Mouse (Mus musculus): ENCODE results near the gene Numa1. TPM values are rescaled to one million over a fixed set of nuclear protein-coding genes. Genes with fewer than 3 reads are reported as not detected.

Numa1 gene
- polyA plus RNA-seq, 1 experiment: 63.1 TPM

DNA sequence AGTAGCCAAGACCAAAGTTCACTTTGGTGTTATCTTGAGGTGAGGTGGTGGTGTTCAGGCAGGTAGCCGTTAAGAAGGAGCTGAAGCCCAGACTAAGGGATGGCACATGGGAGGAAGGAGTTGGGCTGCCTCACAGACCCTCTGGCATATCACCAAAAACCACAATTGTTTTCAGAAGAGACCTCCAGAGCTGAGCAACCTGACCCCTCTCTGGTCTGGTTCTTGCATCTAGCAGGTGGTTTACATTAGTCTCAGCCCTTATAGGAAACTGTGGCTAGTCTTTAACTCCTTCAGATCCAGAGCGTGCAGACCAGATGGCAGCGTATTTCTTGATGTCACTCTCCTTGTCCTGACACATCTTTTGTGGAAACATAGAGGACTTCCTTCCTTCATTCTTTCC, 39.8 kb downstream of the Numa1 start:
- WGBS: 58% methylated on average over 3 of the region's 3 CpGs
- Histone ChIP-seq H3K27ac (ENCODE audit: insufficient read depth, low read depth, low read length) (peak overlapping the region; percentile 70), H3K27me3 (ENCODE audit: control insufficient read depth, insufficient read depth, low read length) (no peaks in the 10 kb centered on the region), H3K4me1 (ENCODE audit: control insufficient read depth, insufficient read depth, insufficient read length, low read length) (peaks cover 28% of the 10 kb centered on the region; the same call in 1 of the 2 replicates), H3K4me3 (ENCODE audit: low read depth, low read length) (no peak overlapping the region), H3K36me3 (ENCODE audit: control insufficient read depth, insufficient read depth, low read length) (peaks cover 8% of the 10 kb centered on the region)
- TF ChIP-seq CTCF (IDR thresholded peaks at IDR 0.05; ENCODE audit: extremely low read depth, insufficient read length, insufficient replicate concordance, low read depth, low read length) (no peak), POLR2A (IDR thresholded peaks at IDR 0.05; ENCODE audit: low read depth, low read length) (no peak)

DNA sequence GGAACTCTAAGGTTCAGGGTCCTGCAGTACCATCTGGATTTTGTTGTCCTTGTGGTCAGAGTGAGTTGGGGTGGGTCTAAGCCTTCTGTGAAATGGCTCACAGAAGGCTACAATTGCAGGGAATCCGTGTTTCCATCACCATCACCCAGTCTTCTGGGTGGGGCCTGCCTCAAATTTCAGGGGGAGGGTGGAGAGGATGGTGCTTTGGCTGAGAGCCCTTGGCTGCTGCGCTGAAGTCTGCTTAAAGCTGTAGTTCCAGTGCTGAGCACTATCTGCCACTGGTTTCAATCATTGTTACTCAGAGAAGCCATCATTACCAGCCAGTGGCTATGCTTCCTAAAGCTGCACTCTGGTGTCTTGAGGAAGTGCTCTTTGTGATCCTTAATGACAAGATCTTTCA, 40.6 kb downstream of the Numa1 start:
- peaks cover 24% of the 10 kb centered on the region; the same call in 1 of the 2 replicates for H3K4me1 ChIP-seq (ENCODE audit: control insufficient read depth, insufficient read depth, insufficient read length, low read length)
- TF ChIP-seq CTCF (IDR thresholded peaks at IDR 0.05; ENCODE audit: extremely low read depth, insufficient read length, insufficient replicate concordance, low read depth, low read length): no peak
- TF ChIP-seq POLR2A (IDR thresholded peaks at IDR 0.05; ENCODE audit: low read depth, low read length): no peak
- no peak overlapping the region for H3K4me3 ChIP-seq (ENCODE audit: low read depth, low read length)
- peaks cover 8% of the 10 kb centered on the region for H3K36me3 ChIP-seq (ENCODE audit: control insufficient read depth, insufficient read depth, low read length)
- WGBS: 12% methylated on average over 2 of the region's 2 CpGs
- H3K27me3 ChIP-seq (ENCODE audit: control insufficient read depth, insufficient read depth, low read length): no peaks in the 10 kb centered on the region
- no peak overlapping the region for H3K27ac ChIP-seq (ENCODE audit: insufficient read depth, low read depth, low read length)

GRCm38 (mm10) chr7:101982735-101983134, 48.8 kb downstream of the Numa1 start:
- H3K27me3 ChIP-seq (ENCODE audit: control insufficient read depth, insufficient read depth, low read length): no peaks in the 10 kb centered on the region
- TF ChIP-seq POLR2A (IDR thresholded peaks at IDR 0.05; ENCODE audit: low read depth, low read length): no peak; the same call in 1 of the 2 replicates
- no peak for TF ChIP-seq CTCF (IDR thresholded peaks at IDR 0.05; ENCODE audit: extremely low read depth, insufficient read length, insufficient replicate concordance, low read depth, low read length)
- peak overlapping the region; percentile 70; the same call in 1 of the 2 replicates for H3K27ac ChIP-seq (ENCODE audit: insufficient read depth, low read depth, low read length)
- H3K4me3 ChIP-seq (ENCODE audit: low read depth, low read length): no peak overlapping the region
- 20% methylated on average over 1 of the region's 1 CpGs for WGBS
- H3K4me1 ChIP-seq (ENCODE audit: control insufficient read depth, insufficient read depth, insufficient read length, low read length): peaks cover 14% of the 10 kb centered on the region
- H3K36me3 ChIP-seq (ENCODE audit: control insufficient read depth, insufficient read depth, low read length): peaks cover 19% of the 10 kb centered on the region

DNA sequence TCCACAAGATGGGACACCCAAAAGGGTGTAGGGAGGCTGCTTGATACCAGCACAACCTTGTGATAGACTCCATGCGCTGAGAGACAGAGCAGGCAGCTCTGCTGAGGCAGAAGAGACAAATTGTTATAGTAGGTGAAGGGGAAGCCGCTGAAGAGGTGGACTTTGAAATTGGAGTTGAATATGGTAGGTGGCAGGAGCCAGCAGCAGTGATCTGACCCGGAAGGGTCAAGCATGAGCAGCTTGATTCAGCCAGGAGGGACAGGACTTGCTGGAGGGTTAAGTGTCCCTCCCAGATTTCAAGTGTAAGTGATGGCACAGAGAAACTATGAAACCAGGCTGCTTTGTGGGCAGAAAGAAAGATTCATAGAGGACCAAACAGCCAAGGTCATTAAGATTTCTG, 51.2 kb downstream of the Numa1 start:
- WGBS: 76% methylated on average over 3 of the region's 3 CpGs
- peaks cover 33% of the 10 kb centered on the region for H3K36me3 ChIP-seq (ENCODE audit: control insufficient read depth, insufficient read depth, low read length)

DNA sequence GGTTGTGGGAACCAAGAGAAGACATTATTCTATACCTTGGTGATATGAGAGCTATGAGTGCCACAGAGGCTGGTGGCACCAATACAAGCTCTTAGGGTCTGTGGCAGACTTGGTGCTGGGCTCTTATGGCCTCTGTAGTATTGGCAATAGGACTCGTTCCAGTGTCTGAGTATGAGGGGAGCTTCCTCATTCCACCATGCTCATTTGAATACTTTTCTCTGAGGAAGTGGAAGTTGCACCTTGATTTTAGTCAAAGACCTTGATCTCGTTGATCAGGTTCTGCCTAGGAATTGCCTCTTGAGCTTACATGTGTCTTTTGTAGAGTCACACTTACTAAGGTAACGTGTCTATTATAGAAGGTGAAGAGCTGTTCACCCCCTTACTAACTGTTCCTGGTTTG, 60.3 kb downstream of the Numa1 start:
- 66% methylated on average over 3 of the region's 3 CpGs for WGBS
- Histone ChIP-seq H3K36me3 (ENCODE audit: control insufficient read depth, insufficient read depth, low read length) (peaks cover 78% of the 10 kb centered on the region), H3K27ac (ENCODE audit: insufficient read depth, low read depth, low read length) (no peak overlapping the region), H3K4me1 (ENCODE audit: control insufficient read depth, insufficient read depth, insufficient read length, low read length) (no peaks in the 10 kb centered on the region), H3K27me3 (ENCODE audit: control insufficient read depth, insufficient read depth, low read length) (no peaks in the 10 kb centered on the region), H3K4me3 (ENCODE audit: low read depth, low read length) (no peak overlapping the region)
- TF ChIP-seq POLR2A (IDR thresholded peaks at IDR 0.05; ENCODE audit: low read depth, low read length): no peak

More for the DNA sequence above, 51.2 kb downstream of the Numa1 start:
- TF ChIP-seq CTCF (IDR thresholded peaks at IDR 0.05; ENCODE audit: extremely low read depth, insufficient read length, insufficient replicate concordance, low read depth, low read length) (no peak), POLR2A (IDR thresholded peaks at IDR 0.05; ENCODE audit: low read depth, low read length) (no peak)
- no peak overlapping the region for H3K4me3 ChIP-seq (ENCODE audit: low read depth, low read length)
- no peaks in the 10 kb centered on the region for H3K27me3 ChIP-seq (ENCODE audit: control insufficient read depth, insufficient read depth, low read length)
- peaks cover 14% of the 10 kb centered on the region for H3K4me1 ChIP-seq (ENCODE audit: control insufficient read depth, insufficient read depth, insufficient read length, low read length)
- H3K27ac ChIP-seq (ENCODE audit: insufficient read depth, low read depth, low read length): no peak overlapping the region

DNA sequence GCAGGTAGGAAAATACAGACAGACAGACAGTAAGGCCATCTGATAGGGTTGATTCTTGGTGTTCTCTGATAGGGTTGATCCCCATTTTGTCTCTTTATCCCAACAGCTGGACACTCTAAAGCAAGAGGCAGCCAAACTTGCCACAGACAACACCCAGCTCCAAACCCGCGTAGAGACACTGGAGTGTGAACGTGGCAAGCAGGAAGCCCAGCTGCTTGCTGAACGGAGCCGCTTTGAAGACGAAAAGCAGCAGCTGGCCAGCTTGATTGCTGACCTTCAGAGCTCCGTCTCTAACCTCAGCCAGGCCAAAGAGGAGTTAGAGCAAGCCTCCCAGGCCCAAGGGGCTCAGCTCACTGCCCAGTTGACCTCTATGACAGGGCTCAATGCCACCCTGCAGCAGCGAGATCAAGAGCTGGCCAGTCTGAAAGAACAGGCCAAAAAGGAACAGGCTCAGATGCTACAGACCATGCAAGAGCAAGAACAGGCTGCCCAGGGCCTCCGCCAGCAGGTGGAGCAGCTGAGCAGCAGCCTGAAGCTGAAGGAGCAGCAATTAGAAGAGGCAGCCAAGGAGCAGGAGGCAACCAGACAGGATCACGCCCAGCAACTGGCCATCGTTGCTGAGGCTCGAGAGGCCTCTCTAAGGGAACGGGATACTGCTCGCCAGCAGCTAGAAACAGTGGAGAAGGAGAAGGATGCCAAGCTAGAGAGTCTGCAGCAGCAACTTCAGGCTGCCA, 64.5 kb downstream of the Numa1 start:
- peaks cover 86% of the 10 kb centered on the region for H3K36me3 ChIP-seq (ENCODE audit: control insufficient read depth, insufficient read depth, low read length)
- no peaks in the 10 kb centered on the region for H3K27me3 ChIP-seq (ENCODE audit: control insufficient read depth, insufficient read depth, low read length)
- WGBS: 59% methylated on average over 14 of the region's 14 CpGs
- no peak overlapping the region for H3K4me3 ChIP-seq (ENCODE audit: low read depth, low read length)
- no peak overlapping the region for H3K27ac ChIP-seq (ENCODE audit: insufficient read depth, low read depth, low read length)
- no peaks in the 10 kb centered on the region for H3K4me1 ChIP-seq (ENCODE audit: control insufficient read depth, insufficient read depth, insufficient read length, low read length)
- TF ChIP-seq POLR2A (IDR thresholded peaks at IDR 0.05; ENCODE audit: low read depth, low read length): no peak
- TF ChIP-seq CTCF (IDR thresholded peaks at IDR 0.05; ENCODE audit: extremely low read depth, insufficient read length, insufficient replicate concordance, low read depth, low read length): peak; percentile 94

- no peaks in the 10 kb centered on the region for H3K4me1 ChIP-seq (ENCODE audit: control insufficient read depth, insufficient read depth, insufficient read length, low read length)
- no peak for TF ChIP-seq CTCF (IDR thresholded peaks at IDR 0.05; ENCODE audit: extremely low read depth, insufficient read length, insufficient replicate concordance, low read depth, low read length)
- no peak for TF ChIP-seq POLR2A (IDR thresholded peaks at IDR 0.05; ENCODE audit: low read depth, low read length)
- H3K27me3 ChIP-seq (ENCODE audit: control insufficient read depth, insufficient read depth, low read length): no peaks in the 10 kb centered on the region
- 90% methylated on average over 15 of the region's 15 CpGs for WGBS
- peaks cover 82% of the 10 kb centered on the region for H3K36me3 ChIP-seq (ENCODE audit: control insufficient read depth, insufficient read depth, low read length)
- H3K27ac ChIP-seq (ENCODE audit: insufficient read depth, low read depth, low read length): no peak overlapping the region
- H3K4me3 ChIP-seq (ENCODE audit: low read depth, low read length): no peak overlapping the region
These were observed 65.7 kb downstream of the Numa1 start for GRCm38 (mm10) chr7:101999461-102000151.
